Mouse (Mus musculus): Measurements from ENCODE around the gene Tapt1.

DNA sequence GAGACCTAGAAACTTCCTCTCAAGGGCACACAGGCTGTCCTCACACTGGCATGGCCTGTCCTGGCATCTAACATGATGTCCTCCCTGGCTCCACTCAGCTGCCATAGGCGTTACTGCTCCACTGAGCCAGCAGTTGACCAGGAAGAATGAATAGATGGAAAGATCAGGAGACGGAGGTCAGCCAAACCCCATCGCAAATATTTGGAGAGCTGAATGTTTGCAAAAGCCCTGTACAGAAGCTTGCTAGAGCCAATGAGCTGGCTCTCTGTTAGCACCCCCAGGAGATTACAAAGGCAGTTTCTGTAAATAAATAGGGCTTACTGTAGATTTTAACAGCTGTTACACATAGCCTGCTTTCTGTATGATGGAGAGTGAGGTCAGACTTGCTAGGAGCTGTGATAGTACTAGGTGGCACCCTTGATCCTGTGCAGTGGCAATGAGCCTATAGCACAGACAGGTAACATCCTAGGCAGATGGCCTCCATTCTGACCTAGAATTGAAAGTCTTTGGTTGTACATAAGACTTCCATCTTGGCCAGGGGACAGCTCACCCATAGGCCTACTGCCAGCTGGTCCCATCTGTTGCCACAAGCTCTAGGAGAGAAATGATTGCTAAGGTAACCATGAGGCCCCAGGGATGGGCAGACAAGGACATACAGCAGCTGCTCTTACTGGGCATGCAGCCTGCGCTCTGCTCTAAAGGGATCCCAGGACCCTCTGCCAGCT, 74.9 kb downstream of the Tapt1 start:
- TF ChIP-seq CTCF (IDR thresholded peaks at IDR 0.05): no peak
- no peak for TF ChIP-seq POLR2A (IDR thresholded peaks at IDR 0.05; ENCODE audit: insufficient read depth, low read depth, low read length)
- TF ChIP-seq EP300 (IDR thresholded peaks at IDR 0.05; ENCODE audit: insufficient read depth, low read depth, low read length): no peak

Data from heart, adult 2 months (tissue).